Mouse (Mus musculus) hindbrain, embryonic 10.5 days (tissue): ENCODE measurements around the gene Gmppa. TPM values are rescaled to one million over a fixed set of nuclear protein-coding genes. Genes with fewer than 3 reads are reported as not detected.
A peak's percentile ranks its signal among the peaks of the same experiment; 100 is the strongest.

ENCODE experiments used
- DNase-seq: peaks from one replicate; pipeline ENCODE4 v3.0.0-alpha.2; 2017; ENCODE audit warnings: low spot score
- H3K27ac ChIP-seq: fragments of 300-500 bp; sonication (generic); 2 replicates; pipeline ENCODE4 v1.5.1; 2016; ENCODE audit warnings: mild to moderate bottlenecking, moderate library complexity
- H3K27me3 ChIP-seq: fragments of 300-500 bp; sonication (generic); 2 replicates; pipeline ENCODE4 v1.6.1; 2016; ENCODE audit warnings: mild to moderate bottlenecking; ENCODE audit not compliant: poor library complexity, insufficient read depth, severe bottlenecking
- H3K36me3 ChIP-seq: fragments of 300-500 bp; sonication (generic); 2 replicates; pipeline ENCODE4 v1.6.1; 2016; ENCODE audit warnings: mild to moderate bottlenecking, moderate library complexity
- H3K4me1 ChIP-seq: fragments of 300-500 bp; sonication (generic); replicated peaks from 2 replicates; pipeline ENCODE4 v1.6.1; 2016; ENCODE audit warnings: mild to moderate bottlenecking
- H3K4me3 ChIP-seq: fragments of 300-500 bp; sonication (generic); 2 replicates; pipeline ENCODE4 v1.5.1; 2016; ENCODE audit warnings: mild to moderate bottlenecking, moderate library complexity
- H3K9me3 ChIP-seq: fragments of 300-500 bp; sonication (generic); 2 replicates; pipeline ENCODE4 v1.6.1; 2016; ENCODE audit warnings: mild to moderate bottlenecking, moderate library complexity
- whole genome bisulfite sequencing: fragments of 180-500 bp; shearing (Covaris S2); methylation state at CpG from one replicate; pipeline ENCODE4 v1.1.7; 2016; 5-methylcytosine and 5-hydroxymethylcytosine counted together
- polyA plus RNA-seq: library from polyadenylated mRNA; unstranded; fragments of >200 nt; fragmentation: Nextera tagmentation; extraction: Ambion mirVana; gene quantifications from 2 replicates; pipeline ENCODE4 v1.2.1, GENCODE M21; 2016

The Gmppa gene
- polyA plus RNA-seq, 1 experiment from 2014 or later, result 91.2 TPM

- WGBS, result 89% methylated on average over 15 of the region's 15 CpGs
- Histone ChIP-seq H3K36me3 (peaks cover 54% of the 10 kb centered on the region), H3K4me3 (no peak overlapping the region), H3K27me3 (peaks cover 4% of the 10 kb centered on the region; the same call in 1 of the 2 replicates), H3K9me3 (no peaks in the 10 kb centered on the region), H3K4me1 (peaks cover 16% of the 10 kb centered on the region), H3K27ac (no peak overlapping the region)
- no peak for DNase-seq
Observed at GRCm38 (mm10) chr1:75406173-75406572, 29.6 kb upstream of the Gmppa start.

- Histone ChIP-seq H3K9me3 (no peaks in the 10 kb centered on the region), H3K36me3 (peaks cover 45% of the 10 kb centered on the region), H3K4me3 (no peak overlapping the region), H3K4me1 (peaks cover 10% of the 10 kb centered on the region; the same call in 1 of the 2 replicates), H3K27me3 (no peaks in the 10 kb centered on the region), H3K27ac (no peak overlapping the region)
- WGBS, result 92% methylated on average over 9 of the region's 9 CpGs
- DNase-seq, result no peak
Observed at GRCm38 (mm10) chr1:75407056-75407455, 28.7 kb upstream of the Gmppa start.

GRCm38 (mm10) chr1:75408210-75408609, 27.5 kb upstream of the Gmppa start:
- WGBS, result 85% methylated on average over 4 of the region's 4 CpGs
- peaks cover 33% of the 10 kb centered on the region for H3K36me3 ChIP-seq
- H3K4me3 ChIP-seq, result no peak overlapping the region

GRCm38 (mm10) chr1:75409950-75410349, 25.8 kb upstream of the Gmppa start:
- H3K36me3 ChIP-seq, result peaks cover 20% of the 10 kb centered on the region
- 0 out of 2 replicates have a peak, but pooled peaks cover 9% of the 10 kb centered on the region for H3K4me1 ChIP-seq
- no peak overlapping the region for H3K27ac ChIP-seq
- H3K4me3 ChIP-seq, result no peak overlapping the region
- 92% methylated on average over 7 of the region's 7 CpGs for WGBS
- DNase-seq, result no peak
- H3K9me3 ChIP-seq, result no peaks in the 10 kb centered on the region
- H3K27me3 ChIP-seq, result no peaks in the 10 kb centered on the region

More at GRCm38 (mm10) chr1:75408210-75408609, 27.5 kb upstream of the Gmppa start:
- no peak overlapping the region for H3K27ac ChIP-seq
- no peaks in the 10 kb centered on the region for H3K9me3 ChIP-seq
- peaks cover 8% of the 10 kb centered on the region; the same call in 1 of the 2 replicates for H3K4me1 ChIP-seq
- no peaks in the 10 kb centered on the region for H3K27me3 ChIP-seq
- no peak for DNase-seq

GRCm38 (mm10) chr1:75412196-75412595, 23.5 kb upstream of the Gmppa start:
- H3K27me3 ChIP-seq, result 0 out of 2 replicates have a peak, but pooled peaks cover 2% of the 10 kb centered on the region
- peaks cover 6% of the 10 kb centered on the region for H3K36me3 ChIP-seq
- WGBS, result 93% methylated on average over 3 of the region's 3 CpGs
- no peak for DNase-seq
- H3K4me1 ChIP-seq, result 0 out of 2 replicates have a peak, but pooled peaks cover 9% of the 10 kb centered on the region
- no peaks in the 10 kb centered on the region for H3K9me3 ChIP-seq
- H3K27ac ChIP-seq, result no peak overlapping the region
- H3K4me3 ChIP-seq, result no peak overlapping the region

- peak; percentile 40 for DNase-seq
- whole genome bisulfite sequencing, result 57% methylated on average over 3 of the region's 3 CpGs
Observed at GRCm38 (mm10) chr1:75413749-75414148, 22.0 kb upstream of the Gmppa start.

GRCm38 (mm10) chr1:75421794-75422193, 13.9 kb upstream of the Gmppa start:
- H3K27me3 ChIP-seq, result peaks cover 75% of the 10 kb centered on the region
- H3K4me1 ChIP-seq, result peaks cover 50% of the 10 kb centered on the region
- H3K4me3 ChIP-seq, result peak overlapping the region; percentile 53
- 0 out of 2 replicates have a peak, but pooled peaks cover 4% of the 10 kb centered on the region for H3K36me3 ChIP-seq
- DNase-seq, result no peak
- WGBS, result 4% methylated on average over 20 of the region's 20 CpGs
- peak overlapping the region; percentile 72 for H3K27ac ChIP-seq
- H3K9me3 ChIP-seq, result no peaks in the 10 kb centered on the region

More at GRCm38 (mm10) chr1:75413749-75414148, 22.0 kb upstream of the Gmppa start:
- Histone ChIP-seq H3K4me3 (no peak overlapping the region), H3K9me3 (no peaks in the 10 kb centered on the region), H3K36me3 (peaks cover 3% of the 10 kb centered on the region; the same call in 1 of the 2 replicates), H3K27me3 (peaks cover 6% of the 10 kb centered on the region; the same call in 1 of the 2 replicates), H3K4me1 (0 out of 2 replicates have a peak, but pooled peaks cover 9% of the 10 kb centered on the region), H3K27ac (no peak overlapping the region)

- peak overlapping the region; percentile 72 for H3K27ac ChIP-seq
- no peaks in the 10 kb centered on the region for H3K9me3 ChIP-seq
- peaks cover 78% of the 10 kb centered on the region for H3K27me3 ChIP-seq
- peak; percentile 43 for DNase-seq
- WGBS, result 3% methylated on average over 32 of the region's 32 CpGs
- H3K4me1 ChIP-seq, result peaks cover 55% of the 10 kb centered on the region
- H3K4me3 ChIP-seq, result peak overlapping the region; percentile 53
- H3K36me3 ChIP-seq, result peaks cover 6% of the 10 kb centered on the region; the same call in 1 of the 2 replicates
Observed at GRCm38 (mm10) chr1:75422216-75422822, 13.4 kb upstream of the Gmppa start.

GRCm38 (mm10) chr1:75422823-75423471, 12.8 kb upstream of the Gmppa start:
- H3K4me1 ChIP-seq, result peaks cover 61% of the 10 kb centered on the region
- peak; percentile 70 for DNase-seq
- peaks cover 9% of the 10 kb centered on the region; the same call in 1 of the 2 replicates for H3K36me3 ChIP-seq
- peak overlapping the region; percentile 72 for H3K27ac ChIP-seq
- H3K27me3 ChIP-seq, result peaks cover 80% of the 10 kb centered on the region
- H3K4me3 ChIP-seq, result peak overlapping the region; percentile 53
- no peaks in the 10 kb centered on the region for H3K9me3 ChIP-seq
- under 1% methylated on average over 71 of the region's 71 CpGs for WGBS

GRCm38 (mm10) chr1:75423780-75424390, 11.8 kb upstream of the Gmppa start:
- WGBS, result 52% methylated on average over 11 of the region's 11 CpGs
- H3K27me3 ChIP-seq, result peaks cover 82% of the 10 kb centered on the region

GRCm38 (mm10) chr1:75425796-75426471, 9.8 kb upstream of the Gmppa start:
- peak; percentile 83 for DNase-seq
- Histone ChIP-seq H3K9me3 (no peaks in the 10 kb centered on the region), H3K27ac (peak overlapping the region; percentile 1; the same call in 1 of the 2 replicates), H3K4me1 (peaks cover 69% of the 10 kb centered on the region), H3K36me3 (peaks cover 14% of the 10 kb centered on the region; the same call in 1 of the 2 replicates), H3K4me3 (no peak overlapping the region), H3K27me3 (peaks cover 76% of the 10 kb centered on the region)
- 35% methylated on average over 10 of the region's 10 CpGs for WGBS

More at GRCm38 (mm10) chr1:75423780-75424390, 11.8 kb upstream of the Gmppa start:
- H3K4me1 ChIP-seq, result peaks cover 65% of the 10 kb centered on the region
- peak overlapping the region; percentile 53; the same call in 1 of the 2 replicates for H3K4me3 ChIP-seq
- H3K9me3 ChIP-seq, result no peaks in the 10 kb centered on the region
- no peak overlapping the region for H3K27ac ChIP-seq
- peaks cover 10% of the 10 kb centered on the region; the same call in 1 of the 2 replicates for H3K36me3 ChIP-seq
- peak; percentile 11 for DNase-seq

GRCm38 (mm10) chr1:75438782-75439181, 3.1 kb downstream of the Gmppa start:
- no peaks in the 10 kb centered on the region for H3K9me3 ChIP-seq
- H3K27ac ChIP-seq, result no peak overlapping the region
- peaks cover 14% of the 10 kb centered on the region for H3K36me3 ChIP-seq
- peaks cover 56% of the 10 kb centered on the region for H3K4me1 ChIP-seq
- WGBS, result 80% methylated on average over 8 of the region's 9 CpGs
- DNase-seq, result no peak
- peaks cover 9% of the 10 kb centered on the region; the same call in 1 of the 2 replicates for H3K27me3 ChIP-seq
- H3K4me3 ChIP-seq, result no peak overlapping the region
